Mouse (Mus musculus) cortical plate, adult 2 months (tissue): ENCODE measurements at regions not wholly inside any gene's neighbourhood (a gene's known extent, or its start where the extent isn't known, plus 50 kb on each side); places are given as distances from the start of the nearest gene placed in this dataset.

ENCODE experiments used
- CTCF ChIP-seq: fragments of 200-500 bp; IDR thresholded peaks from 2 replicates; pipeline ENCODE4 v1.5.1; 2011; ENCODE audit warnings: mild to moderate bottlenecking, control low read depth, low read length; ENCODE audit not compliant: insufficient read depth; ENCODE audit errors: extremely low read depth
- POLR2A ChIP-seq: fragments of 200-500 bp; IDR thresholded peaks from 2 replicates; pipeline ENCODE4 v1.6.1; 2011; ENCODE audit warnings: mild to moderate bottlenecking, low read length, control low read depth; ENCODE audit not compliant: insufficient read depth; ENCODE audit errors: extremely low read depth

- TF ChIP-seq CTCF (no peak), POLR2A (no peak)
Observed at GRCm38 (mm10) chr15:59154407-59155288, 265.6 kb downstream of the Gm49356 start.
